10 mouse cellular contexts compared by ENCODE assay signal in the genomic region with DNA sequence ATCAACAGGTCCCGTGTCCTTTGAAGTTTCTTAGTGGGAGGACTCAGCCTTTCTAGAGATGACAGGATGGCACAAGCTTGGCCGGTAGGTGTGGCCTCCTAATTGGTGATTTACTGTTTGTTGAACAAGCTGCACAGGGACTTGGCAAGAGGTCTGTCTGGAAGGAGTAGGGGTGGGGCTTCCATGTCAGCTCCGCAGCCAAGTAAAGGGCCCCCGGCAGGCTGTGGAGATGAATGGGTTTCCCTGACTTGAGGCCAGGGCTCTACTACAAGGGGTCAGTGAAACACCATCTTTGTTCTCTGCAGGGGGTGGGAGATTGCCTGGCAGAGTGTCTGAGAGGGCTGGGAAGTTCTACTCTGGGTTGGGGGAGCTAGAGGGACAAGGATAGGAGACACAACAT.
DNase-seq lines count a peak whose midpoint lies in the region; ATAC-seq lines count a peak whose summit lies in the region.
"Had no signal": no experiment of that assay in that cellular context is flagged by ENCODE, and none has a peak within 500 bp of the region (broad histone marks: within the 10 kb centered on the region; RNA-seq: fewer than 3 reads in every experiment).

No protein-coding gene starts in this region.

- 28% methylated on average over 4 of the region's 4 CpGs for WGBS in midbrain, embryonic 16.5 days

- peak; percentile 2 for DNase-seq in layer of hippocampus, adult 9-11 months
- DNase-seq in layer of hippocampus, postnatal 25 days (ENCODE audit: extremely low spot score in 1 of 2, low spot score in 1 of 2): no peak
- peak; percentile 65 to 67 for DNase-seq in adrenal gland, postnatal 36 days
- peak; percentile 29 for DNase-seq in kidney, adult 18-20 months
- peak; percentile 64 for DNase-seq in lung, postnatal 36 days
- DNase-seq in frontal cortex, postnatal 25 days (ENCODE audit: low spot score in 2 of 2): no peak

- H3K27ac ChIP-seq in midbrain, embryonic 16.5 days (ENCODE audit: low read length): no peak overlapping the region
- H3K27ac ChIP-seq: liver, embryonic 14.5 days had no signal

- no peak overlapping the region for H3K4me2 ChIP-seq in midbrain, embryonic 16.5 days (ENCODE audit: low read length)

- no peak overlapping the region for H3K9ac ChIP-seq in midbrain, embryonic 16.5 days (ENCODE audit: low read depth, low read length)
- H3K9ac ChIP-seq: liver, embryonic 14.5 days had no signal

- no peaks in the 10 kb centered on the region for H3K27me3 ChIP-seq in midbrain, embryonic 16.5 days (ENCODE audit: control insufficient read depth, insufficient read depth, low read depth, low read length)

- no peaks in the 10 kb centered on the region for H3K9me3 ChIP-seq in midbrain, embryonic 16.5 days (replicated peaks; ENCODE audit: control insufficient read depth, low read length, poor library complexity, severe bottlenecking)
- H3K9me3 ChIP-seq: G1E had no signal

- H3K4me1 ChIP-seq in midbrain, embryonic 16.5 days (ENCODE audit: control insufficient read depth, insufficient read depth, low read length): peaks cover 2% of the 10 kb centered on the region; the same call in 1 of the 2 replicates

- H3K4me3 ChIP-seq in midbrain, embryonic 16.5 days (ENCODE audit: low read depth, low read length): no peak overlapping the region

- no peak for ATAC-seq in inflammation-experienced regulatory T-cells, adult 6 months
- no peak for ATAC-seq in midbrain, embryonic 16.5 days

- H3K36me3 ChIP-seq in midbrain, embryonic 16.5 days (ENCODE audit: control insufficient read depth, insufficient read depth, low read length): no peaks in the 10 kb centered on the region
- H3K36me3 ChIP-seq: G1E had no signal

Comparison
In these comparisons a context has a peak if more than half of its experiments do, and no peak if none do; other contexts are left out.
1. DNase-seq: peak in layer of hippocampus, adult 9-11 months (single experiment), adrenal gland, postnatal 36 days (2 of 2), kidney, adult 18-20 months (single experiment) and lung, postnatal 36 days (single experiment); none in layer of hippocampus, postnatal 25 days (0 of 2) and frontal cortex, postnatal 25 days (0 of 2).